Mouse (Mus musculus): ENCODE measurements at regions not wholly inside any gene's neighbourhood (a gene's known extent, or its start where the extent isn't known, plus 50 kb on each side); places are given as distances from the start of the nearest gene placed in this dataset.

GRCm38 (mm10) chr1:186572651-186573050 lies 133.1 kb downstream of the Tgfb2 start:
- no peak for DNase-seq (ENCODE audit: low spot score in 2 of 2)

GRCm38 (mm10) chr1:186572092-186572491 lies 133.7 kb downstream of the Tgfb2 start:
- DNase-seq (ENCODE audit: low spot score in 2 of 2): no peak

- no peak for DNase-seq (ENCODE audit: low spot score in 2 of 2)
These were observed 137.3 kb downstream of the Tgfb2 start for GRCm38 (mm10) chr1:186568496-186568895.

- no peak for DNase-seq (ENCODE audit: low spot score in 2 of 2)
These were observed 137.7 kb downstream of the Tgfb2 start for GRCm38 (mm10) chr1:186568076-186568475.

- no peak for DNase-seq (ENCODE audit: low spot score in 2 of 2)
These were observed 138.5 kb downstream of the Tgfb2 start for GRCm38 (mm10) chr1:186567136-186567826.

GRCm38 (mm10) chr1:186562027-186562426 lies 143.8 kb downstream of the Tgfb2 start:
- DNase-seq (ENCODE audit: low spot score in 2 of 2): no peak

- DNase-seq (ENCODE audit: low spot score in 2 of 2): no peak
These were observed 150.3 kb downstream of the Tgfb2 start for GRCm38 (mm10) chr1:186555441-186555975.

GRCm38 (mm10) chr1:186554520-186555010 lies 151.2 kb downstream of the Tgfb2 start:
- no peak for DNase-seq (ENCODE audit: low spot score in 2 of 2)

GRCm38 (mm10) chr1:186552689-186553088 lies 153.1 kb downstream of the Tgfb2 start:
- DNase-seq (ENCODE audit: low spot score in 2 of 2): no peak

- DNase-seq (ENCODE audit: low spot score in 2 of 2): no peak
These were observed 155.4 kb downstream of the Tgfb2 start for GRCm38 (mm10) chr1:186550265-186550885.

- no peak for DNase-seq (ENCODE audit: low spot score in 2 of 2)
These were observed 156.6 kb downstream of the Tgfb2 start for GRCm38 (mm10) chr1:186549207-186549606.

GRCm38 (mm10) chr1:186546386-186547185 lies 159.2 kb downstream of the Tgfb2 start:
- no peak for DNase-seq (ENCODE audit: low spot score in 2 of 2)

- no peak for DNase-seq (ENCODE audit: low spot score in 2 of 2)
These were observed 165.7 kb downstream of the Tgfb2 start for GRCm38 (mm10) chr1:186540070-186540469.

GRCm38 (mm10) chr1:186538233-186538632 lies 167.6 kb downstream of the Tgfb2 start:
- no peak for DNase-seq (ENCODE audit: low spot score in 2 of 2)

- no peak for DNase-seq (ENCODE audit: low spot score in 2 of 2)
These were observed 189.8 kb downstream of the Tgfb2 start for GRCm38 (mm10) chr1:186515976-186516375.

GRCm38 (mm10) chr1:186515071-186515470 lies 190.7 kb downstream of the Tgfb2 start:
- DNase-seq (ENCODE audit: low spot score in 2 of 2): no peak

- no peak for DNase-seq (ENCODE audit: low spot score in 2 of 2)
These were observed 191.9 kb downstream of the Tgfb2 start for GRCm38 (mm10) chr1:186513861-186514260.

- no peak for DNase-seq (ENCODE audit: low spot score in 2 of 2)
These were observed 195.3 kb downstream of the Tgfb2 start for GRCm38 (mm10) chr1:186510531-186510930.

- peak in 1 of 2 experiments; percentile 3 for DNase-seq (ENCODE audit: low spot score in 2 of 2)
These were observed 197.4 kb downstream of the Tgfb2 start for GRCm38 (mm10) chr1:186508358-186508757.

GRCm38 (mm10) chr1:186507956-186508355 lies 197.8 kb downstream of the Tgfb2 start:
- no peak for DNase-seq (ENCODE audit: low spot score in 2 of 2)

GRCm38 (mm10) chr1:186506517-186506916 lies 199.3 kb downstream of the Tgfb2 start:
- DNase-seq (ENCODE audit: low spot score in 2 of 2): no peak

- DNase-seq (ENCODE audit: low spot score in 2 of 2): no peak
These were observed 199.9 kb downstream of the Tgfb2 start for GRCm38 (mm10) chr1:186505912-186506311.
